Mouse (Mus musculus) urinary bladder, adult 2 months (tissue): Measurements from ENCODE around the gene Map4k1. TPM values are rescaled to one million over a fixed set of nuclear protein-coding genes. Genes with fewer than 3 reads are reported as not detected.
A peak's percentile ranks its signal among the peaks of the same experiment; 100 is the strongest.
"Not testable (repeated sequence)": the region's sequence is repeated elsewhere in the genome, so short reads cannot be mapped to it uniquely, and the experiment has no call there.

ENCODE experiments used
- DNase-seq: peaks from one replicate; pipeline ENCODE4 v3.0.0; 2022; ENCODE audit warnings: low spot score
- polyA plus RNA-seq: library from polyadenylated mRNA; depleted of rRNA; stranded (reverse); fragments of >200 nt; gene quantifications from 2 replicates; pipeline ENCODE4 v1.2.3, GENCODE M21; 2012

Map4k1 gene
- polyA plus RNA-seq, 1 experiment = 3.6 TPM

DNA sequence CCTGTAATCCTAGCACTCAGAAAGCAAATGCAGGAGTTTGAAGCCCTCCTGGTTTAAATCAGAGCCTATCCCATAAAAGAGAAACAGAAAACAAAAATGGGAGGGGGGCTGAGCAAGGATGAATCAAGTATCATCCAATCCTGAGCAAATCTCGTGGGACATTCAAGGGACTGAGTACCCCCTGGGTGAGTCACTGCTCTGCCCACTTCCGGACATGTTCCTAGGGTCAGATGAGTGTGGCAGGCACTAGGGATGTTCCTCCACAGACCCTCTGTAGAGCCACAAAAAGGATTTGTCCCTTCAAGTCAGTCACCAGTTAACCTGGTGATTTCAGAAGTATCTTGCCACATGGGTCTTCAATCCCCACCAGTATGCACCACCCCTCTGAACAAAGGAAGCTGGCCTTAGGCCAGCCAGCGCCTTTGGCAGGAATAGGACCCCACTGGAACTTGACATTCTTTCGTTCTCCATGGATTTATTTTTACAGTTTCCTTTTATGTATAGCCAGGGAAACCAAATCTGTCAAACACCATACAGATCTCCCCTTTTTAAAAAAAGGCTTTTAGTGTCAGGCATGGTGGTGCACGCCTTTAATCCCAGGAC is 26.5 kb upstream of the Map4k1 start:
- no peak for DNase-seq

DNA sequence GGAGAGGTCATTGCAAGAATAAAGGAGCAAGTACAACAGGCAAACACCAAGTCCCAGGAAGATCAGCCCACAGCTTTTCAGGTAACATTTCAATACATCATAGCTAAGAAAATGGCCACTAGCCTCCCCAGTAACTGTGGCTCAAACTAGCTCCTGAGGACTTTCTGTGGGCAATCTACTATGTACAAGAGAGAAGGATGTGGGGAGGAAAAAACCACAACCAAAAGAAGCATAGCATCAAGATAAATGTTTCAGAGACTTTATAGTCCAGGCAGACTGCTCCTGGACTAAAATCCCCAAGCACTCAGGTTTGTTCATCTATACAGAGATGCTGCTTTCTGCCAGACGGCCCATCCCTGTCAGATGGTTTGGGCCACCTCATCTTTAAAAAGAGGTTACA is 25.6 kb upstream of the Map4k1 start:
- no peak for DNase-seq

- no peak for DNase-seq
Observed at GRCm38 (mm10) chr7:28957286-28957685, 24.6 kb upstream of the Map4k1 start.

- DNase-seq = peak; percentile 19
Observed at GRCm38 (mm10) chr7:28957997-28958725, 23.7 kb upstream of the Map4k1 start.

DNA sequence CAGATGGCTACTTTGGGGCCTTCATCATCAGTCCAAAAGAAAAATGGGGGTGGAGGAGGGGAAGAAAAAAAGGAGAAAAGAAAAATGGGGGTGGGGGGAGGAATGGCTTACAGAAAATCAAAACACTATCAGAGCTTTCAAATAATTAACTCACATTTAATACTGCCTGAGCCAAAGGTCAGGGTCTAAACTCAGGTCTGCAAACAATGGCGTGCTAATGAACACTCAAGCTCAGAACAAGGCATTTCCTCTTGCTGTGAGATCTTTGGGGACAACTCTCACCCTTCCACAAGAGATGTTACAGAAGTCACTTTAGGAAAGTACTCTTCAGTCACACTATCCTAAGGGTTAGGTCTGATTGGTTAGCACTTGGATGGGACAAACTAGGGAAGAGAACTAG is 23.1 kb upstream of the Map4k1 start:
- no peak for DNase-seq

DNA sequence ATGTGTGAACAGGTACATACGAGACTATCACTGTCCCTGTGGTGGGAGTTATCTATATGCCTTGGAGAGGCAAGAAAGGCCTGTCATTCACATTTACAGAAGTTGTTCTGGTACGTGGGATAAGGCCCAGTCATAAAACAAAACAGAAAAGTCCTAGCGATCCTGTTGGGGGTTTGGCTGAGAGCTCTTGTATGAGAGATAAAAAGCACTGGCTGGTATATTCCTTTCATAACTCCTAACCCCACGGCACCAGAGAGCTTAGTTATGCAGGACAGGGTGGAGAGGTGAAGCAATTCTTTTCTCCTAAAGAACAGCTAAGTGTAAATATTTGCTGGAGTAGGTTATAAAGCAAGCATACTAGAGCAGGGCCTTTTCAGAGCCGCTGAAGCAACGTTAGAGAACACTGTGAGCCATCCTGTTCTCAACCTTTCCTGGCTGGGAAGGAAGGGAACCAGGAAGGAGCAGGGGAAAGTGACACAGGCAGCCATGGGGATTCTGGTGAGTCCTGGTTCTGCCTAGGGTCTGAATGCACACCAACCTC is 22.3 kb upstream of the Map4k1 start:
- DNase-seq = peak; percentile 32

DNA sequence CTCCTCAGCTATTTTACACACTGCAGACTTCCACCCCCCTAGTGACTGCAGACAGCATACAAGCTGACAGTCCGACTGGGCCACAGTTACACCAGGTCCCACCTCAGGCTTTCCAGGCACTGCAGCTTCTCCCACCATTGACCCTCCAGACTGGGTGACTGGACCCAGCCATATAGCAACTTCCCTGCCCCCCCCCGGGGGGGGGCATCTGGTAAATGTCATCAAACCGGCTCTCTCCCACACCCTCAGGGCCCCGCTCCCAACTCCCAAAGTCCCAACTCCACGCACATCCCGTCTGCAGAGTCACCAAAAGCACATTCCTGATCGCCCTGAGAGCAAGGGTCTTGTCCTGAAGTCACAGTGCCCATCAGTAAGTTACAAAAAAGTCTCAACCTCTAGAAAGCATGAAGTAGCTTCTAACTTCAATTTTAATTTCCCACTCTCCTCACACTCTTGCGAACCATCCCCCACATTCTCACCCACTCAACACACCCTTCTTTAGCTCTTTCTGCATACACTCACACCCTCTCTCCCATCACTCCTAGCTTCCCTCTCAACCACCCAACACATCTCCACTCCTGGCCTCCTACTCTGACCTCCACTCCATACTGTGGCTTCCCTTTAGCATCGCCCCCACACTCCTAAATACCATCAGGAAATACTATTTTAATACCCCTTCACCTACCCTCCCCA is 21.4 kb upstream of the Map4k1 start:
- DNase-seq = peak; percentile 29

DNA sequence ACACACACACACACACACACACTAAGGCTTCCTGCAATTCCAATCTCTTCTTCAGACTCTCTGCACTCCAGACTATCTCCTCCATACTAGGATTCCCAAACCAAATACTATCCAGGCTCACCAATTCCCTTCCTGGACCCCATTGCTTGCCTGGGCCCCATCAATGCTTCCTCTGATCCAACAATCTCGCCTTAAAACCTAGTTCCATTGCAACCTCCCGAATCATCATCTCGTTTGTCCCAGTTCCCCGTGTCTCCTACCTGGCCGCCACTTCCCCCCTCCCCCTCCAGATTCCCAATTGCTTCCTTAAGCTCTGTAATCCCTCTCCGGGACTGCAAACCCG is 20.3 kb upstream of the Map4k1 start:
- no peak for DNase-seq

- DNase-seq = peak; percentile 100
Observed at GRCm38 (mm10) chr7:28961927-28962670, 19.8 kb upstream of the Map4k1 start, which contains the start of gene Actn4. TSS of gene Actn4 (minus strand) at chr7:28962340.

- DNase-seq = no peak
Observed at GRCm38 (mm10) chr7:28963399-28963923, 18.4 kb upstream of the Map4k1 start.

DNA sequence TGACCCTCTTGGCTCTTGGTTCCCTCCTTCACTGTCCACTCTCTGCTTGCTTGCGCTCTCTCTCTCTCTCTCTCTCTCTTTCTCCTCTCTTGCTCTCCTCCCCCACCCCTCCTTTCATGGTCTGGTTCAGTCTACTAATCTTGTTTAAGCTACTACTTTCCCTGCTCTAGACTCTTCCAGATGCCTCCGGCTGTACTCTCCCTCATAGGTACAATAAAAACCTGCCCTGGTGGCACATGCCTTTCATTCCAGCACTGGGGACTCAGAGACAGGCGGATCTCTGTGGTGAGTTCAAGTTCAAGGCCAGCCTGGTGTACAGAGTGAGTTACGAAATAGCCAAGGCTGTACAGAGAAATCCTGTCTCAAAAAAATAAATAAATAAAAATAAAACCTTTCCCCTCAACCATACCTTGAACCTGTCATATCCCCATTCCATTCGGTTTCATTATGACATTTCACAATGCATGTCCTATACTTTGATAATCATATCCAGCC is 16.5 kb upstream of the Map4k1 start:
- DNase-seq = no peak

DNA sequence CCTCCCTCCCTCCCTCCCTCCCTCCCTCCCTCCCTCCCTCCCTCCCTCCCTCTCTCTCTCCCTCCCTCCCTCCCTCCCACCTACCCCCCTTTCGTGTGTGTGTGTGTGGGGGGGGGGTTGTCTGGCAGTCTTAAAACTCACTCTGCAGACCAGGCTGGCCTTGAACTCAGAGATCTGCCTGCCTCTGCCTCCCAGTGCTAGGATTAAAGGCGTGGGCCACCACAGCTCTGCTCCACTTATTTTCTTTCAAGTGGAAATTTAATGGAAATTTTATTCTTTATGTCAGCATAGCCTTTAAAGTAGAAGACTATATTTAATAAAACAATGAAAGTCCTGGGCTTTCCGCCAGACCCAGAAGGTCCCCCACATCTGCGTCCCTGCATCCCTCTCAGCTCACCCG is 15.7 kb upstream of the Map4k1 start:
- DNase-seq = no peak

GRCm38 (mm10) chr7:28966751-28967505 is 14.9 kb upstream of the Map4k1 start:
- DNase-seq = no peak

DNA sequence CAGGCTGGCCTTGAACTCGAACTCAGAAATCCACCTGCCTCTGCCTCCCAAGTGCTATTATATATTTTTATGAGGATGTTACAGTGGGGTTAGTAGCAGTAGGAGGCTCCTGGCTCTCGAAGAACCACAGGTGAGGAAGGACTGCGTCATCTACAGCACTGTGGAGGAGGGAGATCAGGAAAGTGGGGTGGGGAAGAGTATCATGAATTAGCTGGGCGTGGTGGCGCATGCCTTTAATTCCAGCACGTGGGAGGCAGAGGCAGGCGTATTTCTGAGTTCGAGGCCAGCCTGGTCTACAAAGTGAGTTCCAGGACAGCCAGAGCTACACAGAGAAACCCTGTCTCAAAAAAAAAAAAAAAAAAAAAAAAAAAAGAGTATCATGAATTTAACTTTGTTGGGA is 13.7 kb upstream of the Map4k1 start:
- not testable (repeated sequence) for DNase-seq

DNA sequence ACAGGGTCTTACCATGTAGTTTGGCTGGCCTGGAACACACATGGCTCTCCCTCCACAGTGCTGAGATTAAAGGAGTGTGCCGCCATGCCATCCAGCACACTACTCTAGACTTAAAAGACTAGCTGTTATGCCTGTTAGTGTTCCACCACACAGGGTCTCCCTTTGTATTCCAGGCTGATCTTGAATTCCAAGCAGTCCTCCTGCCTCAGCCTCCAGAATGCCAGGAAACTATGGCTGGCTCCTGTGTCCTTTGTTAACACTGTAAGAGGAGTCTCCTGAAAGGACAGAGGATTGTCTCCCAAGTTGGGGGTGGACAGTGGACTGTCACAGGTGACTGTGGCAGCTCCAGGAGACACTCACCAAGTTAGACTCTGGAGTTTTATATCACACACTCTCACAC is 12.6 kb upstream of the Map4k1 start:
- DNase-seq = no peak

DNA sequence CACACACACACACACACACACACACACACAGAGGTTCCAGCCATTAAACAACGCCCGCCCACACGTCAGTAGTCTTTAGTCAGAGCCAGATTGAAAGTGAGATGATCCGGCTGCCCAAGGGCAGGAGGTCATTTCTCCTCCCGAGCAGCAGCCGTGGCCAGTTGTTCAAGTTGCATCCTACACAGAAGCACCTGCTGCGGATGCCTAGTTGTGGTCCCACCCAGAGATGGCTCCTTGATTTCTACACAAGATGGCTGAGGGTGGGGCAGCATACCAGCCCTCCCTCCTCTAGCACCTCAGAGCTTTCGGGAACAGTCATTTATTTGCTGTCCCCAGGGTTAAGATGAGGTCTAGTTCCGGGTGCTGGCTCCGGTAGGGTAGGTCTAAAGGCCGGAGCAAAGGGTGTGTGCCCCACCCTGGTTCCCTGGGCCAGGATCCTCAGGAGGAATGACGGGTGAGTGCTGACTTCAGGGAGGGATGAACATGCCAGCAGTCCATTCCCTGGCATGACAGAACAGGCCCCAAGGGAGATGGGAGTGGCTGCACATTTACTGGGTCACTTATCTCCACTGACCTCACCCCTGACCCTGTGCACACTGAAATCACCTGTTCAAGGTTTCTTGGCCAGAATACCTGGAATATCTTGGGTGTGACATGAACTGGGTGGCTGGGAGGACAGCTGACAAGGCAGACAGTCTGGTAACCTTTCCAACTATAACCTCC is 12.0 kb upstream of the Map4k1 start:
- no peak for DNase-seq

DNA sequence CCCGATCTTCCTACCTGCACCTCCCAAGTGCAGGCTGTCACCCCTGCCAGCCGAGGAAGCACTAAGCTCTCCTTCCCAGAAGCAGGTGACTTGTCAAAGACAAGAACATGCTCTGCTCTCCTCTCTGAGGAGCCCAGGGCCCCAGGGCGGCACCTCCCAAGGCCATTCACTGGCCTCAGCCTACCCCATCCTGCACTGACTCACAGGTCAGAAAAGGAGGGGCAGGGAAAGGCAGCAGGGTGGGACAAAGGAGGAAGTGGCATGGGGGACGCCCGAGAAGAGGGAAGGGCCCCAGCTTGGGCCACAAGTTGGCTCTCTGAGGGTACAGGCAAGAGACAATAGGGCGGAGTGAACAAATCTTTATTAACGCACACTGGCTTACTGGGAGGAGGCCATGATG is 10.8 kb upstream of the Map4k1 start:
- DNase-seq = no peak

GRCm38 (mm10) chr7:28971770-28972269 is 10.0 kb upstream of the Map4k1 start:
- DNase-seq = no peak

DNA sequence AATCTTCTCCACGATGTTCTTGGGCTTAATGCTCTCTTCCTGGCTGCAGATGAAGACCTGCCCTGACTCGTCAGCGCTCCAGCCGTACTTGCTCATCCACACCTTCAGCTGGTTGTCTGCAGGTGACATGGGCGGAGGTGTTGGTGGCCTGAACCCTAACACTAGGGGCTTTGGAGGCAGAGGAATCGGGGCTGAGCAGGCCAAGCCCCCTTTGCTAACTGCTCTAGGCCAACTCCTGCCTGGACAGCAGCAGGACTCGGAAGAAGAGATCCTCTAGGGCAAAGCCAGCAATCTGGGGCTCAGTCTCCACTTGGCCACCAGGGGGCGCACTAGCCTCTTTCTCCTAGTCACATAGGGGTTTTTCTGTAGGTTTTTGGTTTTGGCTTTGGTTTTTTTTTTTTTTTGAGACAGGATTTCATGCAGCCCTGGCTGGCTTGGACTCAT is 9.3 kb upstream of the Map4k1 start:
- DNase-seq = peak; percentile 68

DNA sequence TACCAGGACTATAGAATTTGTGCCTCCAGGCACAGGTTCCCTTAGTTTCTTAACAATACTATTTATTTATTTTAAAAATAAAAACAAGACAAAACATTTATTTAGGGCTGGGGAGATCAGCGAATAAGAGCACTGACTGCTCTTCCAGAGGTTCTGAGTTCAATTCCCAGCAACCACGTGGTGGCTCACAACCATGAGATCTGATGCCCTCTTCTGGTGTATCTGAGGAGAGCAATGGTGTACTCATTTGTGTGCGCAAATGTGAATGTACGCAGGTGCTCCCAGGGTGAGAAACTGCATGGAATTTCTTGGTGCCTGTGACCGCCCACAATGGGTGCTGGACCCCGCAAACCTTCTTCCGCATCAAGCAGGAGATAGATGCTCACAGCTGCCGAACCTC is 8.8 kb upstream of the Map4k1 start:
- no peak for DNase-seq
